Mouse (Mus musculus): ENCODE measurements around the gene Ripor2.
"Not testable (repeated sequence)": the region's sequence is repeated elsewhere in the genome, so short reads cannot be mapped to it uniquely, and the experiment has no call there.

The Ripor2 gene

GRCm38 (mm10) chr13:24714360-24714885 lies 132.4 kb downstream of the Ripor2 start:
- DNase-seq (ENCODE audit: low spot score): no peak

- DNase-seq (ENCODE audit: low spot score): no peak
These were observed 133.6 kb downstream of the Ripor2 start for GRCm38 (mm10) chr13:24715601-24716000.

- DNase-seq (ENCODE audit: low spot score): no peak
These were observed 134.5 kb downstream of the Ripor2 start for GRCm38 (mm10) chr13:24716441-24716840.

GRCm38 (mm10) chr13:24717677-24718076 lies 135.7 kb downstream of the Ripor2 start:
- DNase-seq (ENCODE audit: low spot score): no peak

- no peak for DNase-seq (ENCODE audit: low spot score)
These were observed 139.5 kb downstream of the Ripor2 start for GRCm38 (mm10) chr13:24721502-24721901.

- no peak for DNase-seq (ENCODE audit: low spot score)
These were observed 141.9 kb downstream of the Ripor2 start for GRCm38 (mm10) chr13:24723699-24724394.

GRCm38 (mm10) chr13:24724395-24724759 lies 142.4 kb downstream of the Ripor2 start:
- no peak for DNase-seq (ENCODE audit: low spot score)

- DNase-seq (ENCODE audit: low spot score): no peak
These were observed 147.1 kb downstream of the Ripor2 start for GRCm38 (mm10) chr13:24729128-24729527.

- no peak for DNase-seq (ENCODE audit: low spot score)
These were observed 152.5 kb downstream of the Ripor2 start for GRCm38 (mm10) chr13:24734502-24734901.

- DNase-seq (ENCODE audit: low spot score): no peak
These were observed 153.7 kb downstream of the Ripor2 start for GRCm38 (mm10) chr13:24735608-24736131.

GRCm38 (mm10) chr13:24741028-24741427 lies 159.0 kb downstream of the Ripor2 start, which contains the start of gene Armh2:
TSS of gene Armh2 (plus strand) at chr13:24741232.
- no peak for DNase-seq (ENCODE audit: low spot score)

GRCm38 (mm10) chr13:24747823-24748222 lies 165.8 kb downstream of the Ripor2 start:
- no peak for DNase-seq (ENCODE audit: low spot score)

GRCm38 (mm10) chr13:24750807-24751206 lies 168.8 kb downstream of the Ripor2 start:
- no peak for DNase-seq (ENCODE audit: low spot score)

GRCm38 (mm10) chr13:24751396-24751795 lies 169.4 kb downstream of the Ripor2 start:
- DNase-seq (ENCODE audit: low spot score): no peak

GRCm38 (mm10) chr13:24756756-24757155 lies 174.8 kb downstream of the Ripor2 start:
- no peak for DNase-seq (ENCODE audit: low spot score)

- no peak for DNase-seq (ENCODE audit: low spot score)
These were observed 176.0 kb downstream of the Ripor2 start for GRCm38 (mm10) chr13:24757820-24758564.

GRCm38 (mm10) chr13:24759451-24759850 lies 177.5 kb downstream of the Ripor2 start:
- DNase-seq (ENCODE audit: low spot score): no peak

- DNase-seq (ENCODE audit: low spot score): no peak
These were observed 178.4 kb downstream of the Ripor2 start for GRCm38 (mm10) chr13:24760351-24760870.

- no peak for DNase-seq (ENCODE audit: low spot score)
These were observed 179.1 kb downstream of the Ripor2 start for GRCm38 (mm10) chr13:24761083-24761402.

GRCm38 (mm10) chr13:24761403-24762227 lies 179.6 kb downstream of the Ripor2 start, which contains the start of gene Gmnn:
TSS of gene Gmnn (minus strand) at chr13:24761923.
- peak; percentile 62 for DNase-seq (ENCODE audit: low spot score)

GRCm38 (mm10) chr13:24762254-24762653 lies 180.3 kb downstream of the Ripor2 start:
- DNase-seq (ENCODE audit: low spot score): no peak

GRCm38 (mm10) chr13:24767809-24768208 lies 185.8 kb downstream of the Ripor2 start:
- DNase-seq (ENCODE audit: low spot score): not testable (repeated sequence)
